Mouse (Mus musculus): Measurements from ENCODE around the gene Hyal3. TPM values are rescaled to one million over a fixed set of nuclear protein-coding genes. Genes with fewer than 3 reads are reported as not detected.

Gene Hyal3
- polyA plus RNA-seq, 1 experiment from 2014 or later, result 0.77 TPM

- no peaks in the 10 kb centered on the region for H3K9me3 ChIP-seq
- peak overlapping the region; percentile 73 for H3K4me3 ChIP-seq
- peaks cover 57% of the 10 kb centered on the region for H3K4me1 ChIP-seq (replicated peaks)
- peaks cover 10% of the 10 kb centered on the region for H3K27me3 ChIP-seq (ENCODE audit: insufficient read depth, poor library complexity, severe bottlenecking)
- DNase-seq (ENCODE audit: low spot score), result no peak
- H3K27ac ChIP-seq, result no peak overlapping the region; the same call in 1 of the 2 replicates
- WGBS, result 86% methylated on average over 11 of the region's 11 CpGs
- H3K36me3 ChIP-seq, result peaks cover 47% of the 10 kb centered on the region
Measured at GRCm38 (mm10) chr9:107543299-107543698, 37.3 kb upstream of the Hyal3 start.

- Histone ChIP-seq H3K4me3 (no peak overlapping the region), H3K27ac (no peak overlapping the region), H3K36me3 (peaks cover 37% of the 10 kb centered on the region), H3K27me3 (ENCODE audit: insufficient read depth, poor library complexity, severe bottlenecking) (peaks cover 20% of the 10 kb centered on the region), H3K4me1 (replicated peaks) (peaks cover 57% of the 10 kb centered on the region), H3K9me3 (no peaks in the 10 kb centered on the region)
- DNase-seq (ENCODE audit: low spot score), result no peak
- 95% methylated on average over 17 of the region's 17 CpGs for WGBS
Measured at GRCm38 (mm10) chr9:107544196-107544700, 36.4 kb upstream of the Hyal3 start.

GRCm38 (mm10) chr9:107544729-107545128, 35.9 kb upstream of the Hyal3 start:
- Histone ChIP-seq H3K4me1 (replicated peaks) (peaks cover 57% of the 10 kb centered on the region), H3K27ac (no peak overlapping the region), H3K4me3 (no peak overlapping the region), H3K9me3 (no peaks in the 10 kb centered on the region), H3K36me3 (peaks cover 32% of the 10 kb centered on the region), H3K27me3 (ENCODE audit: insufficient read depth, poor library complexity, severe bottlenecking) (peaks cover 25% of the 10 kb centered on the region)
- WGBS, result 95% methylated on average over 12 of the region's 12 CpGs
- DNase-seq (ENCODE audit: low spot score), result no peak

- Histone ChIP-seq H3K36me3 (peaks cover 28% of the 10 kb centered on the region), H3K9me3 (no peaks in the 10 kb centered on the region), H3K27me3 (ENCODE audit: insufficient read depth, poor library complexity, severe bottlenecking) (peaks cover 29% of the 10 kb centered on the region), H3K27ac (no peak overlapping the region), H3K4me1 (replicated peaks) (peaks cover 57% of the 10 kb centered on the region), H3K4me3 (no peak overlapping the region)
- no peak for DNase-seq (ENCODE audit: low spot score)
- 84% methylated on average over 10 of the region's 10 CpGs for WGBS
Measured at GRCm38 (mm10) chr9:107545199-107545598, 35.4 kb upstream of the Hyal3 start.

- H3K27ac ChIP-seq, result no peak overlapping the region
- H3K9me3 ChIP-seq, result no peaks in the 10 kb centered on the region
- peaks cover 60% of the 10 kb centered on the region for H3K4me1 ChIP-seq (replicated peaks)
- WGBS, result 9% methylated on average over 3 of the region's 3 CpGs
- peak; percentile 79 for DNase-seq (ENCODE audit: low spot score)
- H3K36me3 ChIP-seq, result peaks cover 24% of the 10 kb centered on the region
- H3K27me3 ChIP-seq (ENCODE audit: insufficient read depth, poor library complexity, severe bottlenecking), result peaks cover 33% of the 10 kb centered on the region
- H3K4me3 ChIP-seq, result no peak overlapping the region
Measured at GRCm38 (mm10) chr9:107545602-107546001, 35.0 kb upstream of the Hyal3 start.

- Histone ChIP-seq H3K36me3 (peaks cover 24% of the 10 kb centered on the region), H3K4me1 (replicated peaks) (peaks cover 60% of the 10 kb centered on the region), H3K4me3 (peak within 1 kb of the TSS; percentile 42), H3K9me3 (no peaks in the 10 kb centered on the region), H3K27ac (peak within 1 kb of the TSS; percentile 46; the same call in 1 of the 2 replicates), H3K27me3 (ENCODE audit: insufficient read depth, poor library complexity, severe bottlenecking) (peaks cover 48% of the 10 kb centered on the region)
- peak; percentile 87 for DNase-seq (ENCODE audit: low spot score)
- WGBS, result 4% methylated on average over 20 of the region's 20 CpGs
Measured at GRCm38 (mm10) chr9:107547026-107547425, 33.6 kb upstream of the Hyal3 start, which contains the start of gene Zmynd10. TSS of gene Zmynd10 (plus strand) at chr9:107547298.

GRCm38 (mm10) chr9:107547957-107548356, 32.7 kb upstream of the Hyal3 start:
- WGBS, result 78% methylated on average over 5 of the region's 5 CpGs

GRCm38 (mm10) chr9:107548820-107549219, 31.8 kb upstream of the Hyal3 start:
- H3K4me3 ChIP-seq, result no peak overlapping the region
- WGBS, result 89% methylated on average over 10 of the region's 10 CpGs
- no peak for DNase-seq (ENCODE audit: low spot score)
- no peaks in the 10 kb centered on the region for H3K9me3 ChIP-seq
- H3K27me3 ChIP-seq (ENCODE audit: insufficient read depth, poor library complexity, severe bottlenecking), result peaks cover 63% of the 10 kb centered on the region
- no peak overlapping the region for H3K27ac ChIP-seq
- H3K36me3 ChIP-seq, result peaks cover 17% of the 10 kb centered on the region
- peaks cover 61% of the 10 kb centered on the region for H3K4me1 ChIP-seq (replicated peaks)

More at GRCm38 (mm10) chr9:107547957-107548356, 32.7 kb upstream of the Hyal3 start:
- Histone ChIP-seq H3K4me1 (replicated peaks) (peaks cover 60% of the 10 kb centered on the region), H3K27ac (no peak overlapping the region), H3K4me3 (peak overlapping the region; percentile 42; the same call in 1 of the 2 replicates), H3K9me3 (no peaks in the 10 kb centered on the region), H3K27me3 (ENCODE audit: insufficient read depth, poor library complexity, severe bottlenecking) (peaks cover 57% of the 10 kb centered on the region), H3K36me3 (peaks cover 24% of the 10 kb centered on the region)
- DNase-seq (ENCODE audit: low spot score), result no peak

- peaks cover 10% of the 10 kb centered on the region for H3K36me3 ChIP-seq
- H3K27me3 ChIP-seq (ENCODE audit: insufficient read depth, poor library complexity, severe bottlenecking), result peaks cover 63% of the 10 kb centered on the region
- no peaks in the 10 kb centered on the region for H3K9me3 ChIP-seq
- no peak for DNase-seq (ENCODE audit: low spot score)
- WGBS, result 83% methylated on average over 20 of the region's 20 CpGs
- H3K27ac ChIP-seq, result no peak overlapping the region
- peaks cover 66% of the 10 kb centered on the region for H3K4me1 ChIP-seq (replicated peaks)
- H3K4me3 ChIP-seq, result no peak overlapping the region
Measured at GRCm38 (mm10) chr9:107549297-107550074, 31.1 kb upstream of the Hyal3 start.

GRCm38 (mm10) chr9:107550491-107551116, 30.0 kb upstream of the Hyal3 start:
- peak overlapping the region; percentile 87 for H3K27ac ChIP-seq
- WGBS, result 22% methylated on average over 23 of the region's 23 CpGs
- peaks cover 69% of the 10 kb centered on the region for H3K4me1 ChIP-seq (replicated peaks)

GRCm38 (mm10) chr9:107551117-107551889, 29.3 kb upstream of the Hyal3 start, which contains the start of gene Rassf1:
TSS of gene Rassf1 (plus strand) at chr9:107551555.
- peak within 1 kb of the TSS; percentile 87 for H3K27ac ChIP-seq
- H3K4me3 ChIP-seq, result peak within 1 kb of the TSS; percentile 61
- WGBS, result under 1% methylated on average over 63 of the region's 63 CpGs
- H3K4me1 ChIP-seq (replicated peaks), result peaks cover 73% of the 10 kb centered on the region
- no peaks in the 10 kb centered on the region for H3K9me3 ChIP-seq
- H3K36me3 ChIP-seq, result peaks cover under 1% of the 10 kb centered on the region; the same call in 1 of the 2 replicates
- H3K27me3 ChIP-seq (ENCODE audit: insufficient read depth, poor library complexity, severe bottlenecking), result peaks cover 63% of the 10 kb centered on the region
- peak; percentile 74 for DNase-seq (ENCODE audit: low spot score)

More at GRCm38 (mm10) chr9:107550491-107551116, 30.0 kb upstream of the Hyal3 start:
- DNase-seq (ENCODE audit: low spot score), result no peak
- Histone ChIP-seq H3K36me3 (no peaks in the 10 kb centered on the region), H3K4me3 (peak overlapping the region; percentile 61), H3K27me3 (ENCODE audit: insufficient read depth, poor library complexity, severe bottlenecking) (peaks cover 63% of the 10 kb centered on the region), H3K9me3 (no peaks in the 10 kb centered on the region)

GRCm38 (mm10) chr9:107551890-107552355, 28.7 kb upstream of the Hyal3 start:
- peak overlapping the region; percentile 61 for H3K4me3 ChIP-seq
- H3K27me3 ChIP-seq (ENCODE audit: insufficient read depth, poor library complexity, severe bottlenecking), result peaks cover 63% of the 10 kb centered on the region
- no peak for DNase-seq (ENCODE audit: low spot score)
- H3K4me1 ChIP-seq (replicated peaks), result peaks cover 73% of the 10 kb centered on the region
- H3K36me3 ChIP-seq, result peaks cover 7% of the 10 kb centered on the region
- 5% methylated on average over 8 of the region's 8 CpGs for WGBS
- H3K27ac ChIP-seq, result peak overlapping the region; percentile 87
- H3K9me3 ChIP-seq, result no peaks in the 10 kb centered on the region

Measured in hindbrain, embryonic 10.5 days (tissue).